ENCODE assay signal across 27 mouse cellular contexts in the genomic region with DNA sequence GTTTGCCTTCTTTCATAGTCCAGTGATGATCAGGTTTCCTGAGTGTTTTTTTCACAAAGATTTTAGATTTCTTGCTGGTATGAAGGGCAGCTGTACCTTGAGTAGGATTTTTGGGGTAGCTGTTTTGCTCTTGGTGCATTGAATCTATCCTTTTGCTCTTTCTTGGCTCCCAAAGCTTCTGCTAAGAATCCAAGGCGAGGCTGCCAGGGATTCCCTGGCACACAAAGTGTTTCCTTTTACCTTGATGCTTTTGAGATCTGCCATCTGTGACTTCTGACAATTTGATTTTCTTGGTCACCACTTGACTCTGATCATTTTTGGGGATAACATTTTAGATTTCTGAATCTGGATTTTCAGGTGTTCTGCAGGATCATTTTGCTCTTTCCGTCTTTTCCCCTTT.
"Had no signal": no experiment of that assay in that cellular context is flagged by ENCODE, and none has a peak within 500 bp of the region (broad histone marks: within the 10 kb centered on the region; RNA-seq: fewer than 3 reads in every experiment).

No protein-coding gene starts in this region.

- H3K27ac ChIP-seq: gastrocnemius, adult 2 months; heart, embryonic 10.5 days; hindbrain, embryonic 10.5 days; hindbrain, embryonic 12.5 days; hindbrain, embryonic 14.5 days; intestine, embryonic 15.5 days; layer of hippocampus, adult 2 months; left cerebral cortex, adult 2 months; limb, embryonic 13.5 days; limb, embryonic 15.5 days; liver, embryonic 12.5 days; liver, embryonic 14.5 days had no signal

- DNase-seq: gastrocnemius, adult 2 months; gastrocnemius, postnatal 10 days; gastrocnemius, postnatal 25 days; heart, adult 18-20 months; heart, postnatal 10 days; heart, postnatal 4 days; kidney, adult 18-20 months; kidney, adult 8-10 months; kidney, postnatal 10 days; kidney, postnatal 25 days; kidney, postnatal 4 days; lung, adult 18-20 months had no signal

- ATAC-seq: hindbrain, embryonic 16.5 days; inflammation-experienced regulatory T-cells, adult 6 months; intestine, embryonic 15.5 days; intestine, postnatal 0 days; liver, embryonic 12.5 days had no signal

- H3K27me3 ChIP-seq: heart, embryonic 12.5 days; hindbrain, embryonic 12.5 days; intestine, embryonic 15.5 days; limb, embryonic 13.5 days; limb, embryonic 15.5 days; liver, embryonic 12.5 days had no signal

- H3K4me3 ChIP-seq: gastrocnemius, adult 2 months; heart, embryonic 10.5 days; heart, embryonic 12.5 days; hindbrain, embryonic 10.5 days; hindbrain, embryonic 12.5 days; intestine, embryonic 15.5 days; layer of hippocampus, adult 2 months; left cerebral cortex, adult 2 months; limb, embryonic 13.5 days; limb, embryonic 15.5 days; liver, embryonic 12.5 days had no signal

- H3K4me1 ChIP-seq: heart, embryonic 10.5 days; heart, embryonic 12.5 days; hindbrain, embryonic 12.5 days; intestine, embryonic 15.5 days; limb, embryonic 13.5 days; limb, embryonic 15.5 days; liver, embryonic 12.5 days had no signal
